Mouse (Mus musculus) heart, postnatal 0 days (tissue): Measurements from ENCODE around the gene Synj1. TPM values are rescaled to one million over a fixed set of nuclear protein-coding genes. Genes with fewer than 3 reads are reported as not detected.
A peak's percentile ranks its signal among the peaks of the same experiment; 100 is the strongest.

Experiments
- ATAC-seq: fragments of 200-750 bp; cut with Nextera tagmentation; 2 replicates; pipeline ENCODE4 v1.8.0; 2017; ENCODE audit warnings: low read depth, moderate number of reproducible peaks, moderate library complexity; ENCODE audit not compliant: insufficient read depth
- DNase-seq: peaks from one replicate; pipeline ENCODE4 v3.0.0-alpha.2; 2016; ENCODE audit warnings: low spot score
- H3K27ac ChIP-seq: fragments of 300-500 bp; sonication (generic); 2 replicates; pipeline ENCODE4 v1.5.1; 2014; ENCODE audit warnings: low read depth, mild to moderate bottlenecking
- H3K27me3 ChIP-seq: fragments of 300-500 bp; sonication (generic); 2 replicates; pipeline ENCODE4 v1.6.1; 2014; ENCODE audit warnings: low read length, mixed read lengths; ENCODE audit not compliant: control insufficient read depth, insufficient read depth
- H3K36me3 ChIP-seq: fragments of 300-500 bp; sonication (generic); replicated peaks from 2 replicates; pipeline ENCODE4 v1.6.1; 2014; ENCODE audit warnings: low read length, mixed read lengths; ENCODE audit not compliant: control insufficient read depth, insufficient read depth
- H3K4me1 ChIP-seq: fragments of 300-500 bp; sonication (generic); 2 replicates; pipeline ENCODE4 v1.6.1; 2014; ENCODE audit warnings: antibody characterized with exemption; ENCODE audit not compliant: control insufficient read depth, insufficient read depth
- H3K4me2 ChIP-seq: fragments of 300-500 bp; sonication (generic); 2 replicates; pipeline ENCODE4 v1.6.1; 2014; ENCODE audit warnings: low read depth, mild to moderate bottlenecking, low read length, moderate library complexity
- H3K4me3 ChIP-seq: fragments of 300-500 bp; sonication (generic); 2 replicates; pipeline ENCODE4 v1.5.1; 2014; ENCODE audit warnings: low read depth, low read length
- H3K9ac ChIP-seq: fragments of 300-500 bp; sonication (generic); replicated peaks from 2 replicates; pipeline ENCODE4 v1.6.1; 2014; ENCODE audit warnings: low read depth, low read length, mixed read lengths
- H3K9me3 ChIP-seq: fragments of 300-500 bp; sonication (generic); replicated peaks from 2 replicates; pipeline ENCODE4 v1.6.1; 2016; ENCODE audit warnings: low read length; ENCODE audit not compliant: control insufficient read depth
- CTCF ChIP-seq: IDR thresholded peaks from 2 replicates; pipeline ENCODE4 v1.5.1; 2016; ENCODE audit warnings: antibody characterized with exemption, control low read depth, low read depth
- EP300 ChIP-seq: IDR thresholded peaks from 2 replicates; pipeline ENCODE4 v1.6.1; 2016; ENCODE audit warnings: antibody characterized with exemption, low read depth
- WGBS: fragments of 180-500 bp; shearing (Covaris S2); extraction: QIAGEN DNeasy Blood & Tissue Kit; methylation state at CpG from one replicate; pipeline ENCODE4 v1.1.7; 2014; 5-methylcytosine and 5-hydroxymethylcytosine counted together
- polyA plus RNA-seq: library from polyadenylated mRNA; unstranded; fragments of >200 nt; fragmentation: Nextera tagmentation; extraction: Ambion mirVana; gene quantifications from 2 replicates; pipeline ENCODE4 v1.2.1, GENCODE M21; 2015
- total RNA-seq: library from RNA; depleted of rRNA; stranded (reverse); fragments of >200 nt; gene quantifications from 2 replicates; pipeline ENCODE4 v1.2.3, GENCODE M21; 2014; ENCODE audit warnings: low replicate concordance

The Synj1 gene
- total and polyA plus RNA-seq, 2 experiments from 2014 or later = 8.5 to 11.8 TPM

DNA sequence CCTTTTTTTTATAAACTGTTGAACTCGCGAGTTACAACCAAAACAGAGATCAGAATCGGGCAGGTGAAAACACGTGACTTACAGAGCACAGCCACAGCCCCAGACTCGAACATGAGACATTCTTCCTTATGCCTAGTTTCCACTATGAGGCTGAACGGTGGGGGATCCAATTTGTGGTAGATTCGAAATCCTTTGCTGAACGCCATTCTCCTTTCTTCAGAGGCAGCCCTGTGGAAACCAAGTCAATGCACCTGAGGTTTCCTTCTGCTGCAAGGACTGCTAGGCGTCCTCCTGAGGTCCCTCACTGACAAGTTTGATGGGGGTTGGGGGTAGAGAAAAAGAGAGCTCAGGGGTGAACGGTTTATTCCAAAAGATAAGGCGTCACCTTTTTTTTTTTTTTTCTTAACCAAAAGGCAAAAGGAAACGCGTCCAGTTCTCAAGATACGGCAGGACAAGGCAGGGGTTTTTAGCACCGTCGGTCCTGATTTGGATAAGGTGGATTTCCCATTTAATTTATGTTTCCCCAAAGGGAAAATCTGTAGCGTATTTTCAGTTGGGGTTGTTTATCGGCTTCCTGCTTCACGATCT, 1.1 kb downstream of the Synj1 start:
- H3K9ac ChIP-seq = peak overlapping the region; percentile 89
- TF ChIP-seq EP300 = no peak
- TF ChIP-seq CTCF = no peak
- H3K9me3 ChIP-seq = no peaks in the 10 kb centered on the region
- DNase-seq (peak; percentile 57), ATAC-seq (no peak)
- peak overlapping the region; percentile 73 for H3K4me2 ChIP-seq
- no peaks in the 10 kb centered on the region for H3K27me3 ChIP-seq
- peak overlapping the region; percentile 91 for H3K4me3 ChIP-seq
- WGBS = 3% methylated on average over 19 of the region's 19 CpGs
- peak overlapping the region; percentile 90; the same call in 1 of the 2 replicates for H3K27ac ChIP-seq
- H3K4me1 ChIP-seq = peaks cover 7% of the 10 kb centered on the region; the same call in 1 of the 2 replicates
- peaks cover 10% of the 10 kb centered on the region for H3K36me3 ChIP-seq

GRCm38 (mm10) chr16:91004915-91005538, 6.1 kb downstream of the Synj1 start:
- DNase-seq = no peak
- no peak overlapping the region for H3K9ac ChIP-seq
- 71% methylated on average over 4 of the region's 4 CpGs for WGBS
- no peak for ATAC-seq
- no peaks in the 10 kb centered on the region for H3K27me3 ChIP-seq
- no peak overlapping the region for H3K4me2 ChIP-seq
- TF ChIP-seq CTCF = no peak
- TF ChIP-seq EP300 = no peak
- H3K4me3 ChIP-seq = no peak overlapping the region
- H3K4me1 ChIP-seq = peaks cover 7% of the 10 kb centered on the region; the same call in 1 of the 2 replicates
- no peaks in the 10 kb centered on the region for H3K36me3 ChIP-seq
- H3K9me3 ChIP-seq = no peaks in the 10 kb centered on the region
- H3K27ac ChIP-seq = no peak overlapping the region

GRCm38 (mm10) chr16:91001098-91001497, 10.0 kb downstream of the Synj1 start:
- no peak for TF ChIP-seq EP300
- no peak overlapping the region for H3K9ac ChIP-seq
- 88% methylated on average over 2 of the region's 2 CpGs for WGBS
- no peaks in the 10 kb centered on the region for H3K4me1 ChIP-seq
- H3K27ac ChIP-seq = no peak overlapping the region
- H3K27me3 ChIP-seq = no peaks in the 10 kb centered on the region
- no peak overlapping the region for H3K4me2 ChIP-seq
- DNase-seq (no peak), ATAC-seq (no peak)
- no peak overlapping the region for H3K4me3 ChIP-seq
- H3K36me3 ChIP-seq = no peaks in the 10 kb centered on the region
- no peaks in the 10 kb centered on the region for H3K9me3 ChIP-seq

GRCm38 (mm10) chr16:90999827-91000226, 11.3 kb downstream of the Synj1 start:
- Histone ChIP-seq H3K4me3 (no peak overlapping the region), H3K36me3 (no peaks in the 10 kb centered on the region), H3K27me3 (no peaks in the 10 kb centered on the region), H3K4me1 (peaks cover 7% of the 10 kb centered on the region; the same call in 1 of the 2 replicates), H3K9me3 (no peaks in the 10 kb centered on the region), H3K4me2 (no peak overlapping the region), H3K9ac (no peak overlapping the region), H3K27ac (no peak overlapping the region)
- TF ChIP-seq CTCF (no peak), EP300 (no peak)
- 85% methylated on average over 4 of the region's 4 CpGs for whole genome bisulfite sequencing
- DNase-seq (no peak), ATAC-seq (no peak)

GRCm38 (mm10) chr16:90997822-90998221, 13.3 kb downstream of the Synj1 start:
- H3K36me3 ChIP-seq = peaks cover 7% of the 10 kb centered on the region
- no peak overlapping the region for H3K4me2 ChIP-seq
- no peaks in the 10 kb centered on the region for H3K9me3 ChIP-seq
- H3K27me3 ChIP-seq = no peaks in the 10 kb centered on the region
- no peak overlapping the region for H3K9ac ChIP-seq
- no peak overlapping the region for H3K27ac ChIP-seq
- ATAC-seq (no peak), DNase-seq (no peak)
- H3K4me1 ChIP-seq = peaks cover 14% of the 10 kb centered on the region; the same call in 1 of the 2 replicates
- TF ChIP-seq EP300 = no peak
- no peak overlapping the region for H3K4me3 ChIP-seq
- WGBS = 75% methylated on average over 3 of the region's 3 CpGs
